Mouse (Mus musculus) liver, embryonic 16.5 days (tissue): ENCODE data around the gene Spata31d1c. TPM values are rescaled to one million over a fixed set of nuclear protein-coding genes. Genes with fewer than 3 reads are reported as not detected.
A peak's percentile ranks its signal among the peaks of the same experiment; 100 is the strongest.

ENCODE experiments used
- ATAC-seq: fragments of 200-750 bp; cut with Nextera tagmentation; 2 replicates; pipeline ENCODE4 v1.8.0; 2017; ENCODE audit warnings: low read depth, mild to moderate bottlenecking, moderate number of reproducible peaks, moderate library complexity
- H3K27ac ChIP-seq: fragments of 300-500 bp; sonication (generic); 2 replicates; pipeline ENCODE4 v1.5.1; 2014; ENCODE audit warnings: mild to moderate bottlenecking, low read length
- H3K27me3 ChIP-seq: fragments of 300-500 bp; sonication (generic); 2 replicates; pipeline ENCODE4 v1.6.1; 2014; ENCODE audit warnings: low read depth, low read length, mixed read lengths; ENCODE audit not compliant: control insufficient read depth, insufficient read depth
- H3K36me3 ChIP-seq: fragments of 300-500 bp; sonication (generic); 2 replicates; pipeline ENCODE4 v1.6.1; 2014; ENCODE audit warnings: mild to moderate bottlenecking; ENCODE audit not compliant: control insufficient read depth, insufficient read depth
- H3K4me1 ChIP-seq: fragments of 300-500 bp; sonication (generic); 2 replicates; pipeline ENCODE4 v1.6.1; 2014; ENCODE audit warnings: low read depth, low read length, mixed read lengths; ENCODE audit not compliant: control insufficient read depth
- H3K4me2 ChIP-seq: fragments of 300-500 bp; sonication (generic); 2 replicates; pipeline ENCODE4 v1.6.1; 2014; ENCODE audit warnings: low read depth, low read length, mixed read lengths
- H3K4me3 ChIP-seq: fragments of 300-500 bp; sonication (generic); 2 replicates; pipeline ENCODE4 v1.5.1; 2014; ENCODE audit warnings: low read depth, mild to moderate bottlenecking, low read length
- H3K9ac ChIP-seq: fragments of 300-500 bp; sonication (generic); 2 replicates; pipeline ENCODE4 v1.6.1; 2014; ENCODE audit warnings: low read depth, low read length
- H3K9me3 ChIP-seq: fragments of 300-500 bp; sonication (generic); replicated peaks from 2 replicates; pipeline ENCODE4 v1.6.1; 2016; ENCODE audit warnings: low read length; ENCODE audit not compliant: control insufficient read depth
- WGBS: fragments of 180-500 bp; shearing (Covaris S2); extraction: QIAGEN DNeasy Blood & Tissue Kit; methylation state at CpG from one replicate; pipeline ENCODE4 v1.1.7; 2014; ENCODE audit not compliant: insufficient replicate concordance; 5-methylcytosine and 5-hydroxymethylcytosine counted together
- polyA plus RNA-seq: library from polyadenylated mRNA; unstranded; fragments of >200 nt; fragmentation: Nextera tagmentation; extraction: Ambion mirVana; gene quantifications from 2 replicates; pipeline ENCODE4 v1.2.1, GENCODE M21; 2015

Spata31d1c gene
- polyA plus RNA-seq = not detected in 2 replicates

DNA sequence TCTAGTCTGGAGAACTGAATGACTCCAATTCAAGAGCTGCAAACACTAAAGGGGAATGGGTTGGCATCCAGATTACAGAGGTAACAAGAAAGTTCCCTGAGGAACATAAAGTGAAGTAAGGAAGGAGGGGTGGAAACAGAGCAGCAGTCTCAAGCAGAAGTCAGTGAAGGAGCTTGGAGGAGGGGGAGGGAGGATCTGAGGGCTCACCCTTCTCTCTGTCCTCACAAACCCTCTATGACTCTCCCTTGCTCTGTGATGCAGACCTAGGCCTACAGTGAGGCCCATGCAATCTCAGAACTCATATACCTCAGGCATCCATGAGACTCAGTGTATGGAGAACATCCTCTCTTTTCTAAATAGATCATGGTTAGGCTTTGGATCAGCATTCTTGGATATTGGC lies at the start of gene Spata31d1c:
TSS of gene Spata31d1c (plus strand) at position 301 of the 400 bp plus-strand sequence.
- Histone ChIP-seq H3K27ac (no peak within 1 kb of the TSS), H3K27me3 (no peaks in the 10 kb centered on the region), H3K4me3 (no peak within 1 kb of the TSS), H3K9ac (no peak within 1 kb of the TSS), H3K4me2 (no peak within 1 kb of the TSS), H3K36me3 (no peaks in the 10 kb centered on the region), H3K4me1 (no peaks in the 10 kb centered on the region), H3K9me3 (no peaks in the 10 kb centered on the region)
- no peak for ATAC-seq

DNA sequence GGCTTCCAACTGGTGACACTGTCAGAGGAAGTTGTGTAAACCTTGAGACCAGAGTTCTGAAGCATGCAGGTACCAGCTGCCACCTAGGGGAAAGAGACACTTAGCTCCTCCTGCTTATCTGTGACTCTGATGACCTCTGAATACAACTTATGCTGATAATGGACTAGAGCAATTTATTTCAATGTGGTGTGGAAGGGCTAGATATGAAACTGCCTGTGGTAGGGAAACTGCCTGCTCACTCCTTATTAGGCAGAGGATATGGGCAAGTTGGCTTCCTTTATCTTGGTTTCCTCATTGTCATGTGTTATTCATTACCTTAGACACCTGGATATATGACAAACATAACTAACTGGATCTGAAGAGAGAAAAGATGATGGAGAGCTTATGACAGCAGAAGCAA lies 44.0 kb upstream of the Spata31d1c start:
- ATAC-seq = peak; percentile 79
- H3K9ac ChIP-seq = no peak overlapping the region
- H3K4me2 ChIP-seq = no peak overlapping the region
- no peaks in the 10 kb centered on the region for H3K36me3 ChIP-seq
- H3K27me3 ChIP-seq = no peaks in the 10 kb centered on the region
- no peak overlapping the region for H3K4me3 ChIP-seq
- H3K9me3 ChIP-seq = no peaks in the 10 kb centered on the region
- H3K27ac ChIP-seq = no peak overlapping the region
- no peaks in the 10 kb centered on the region for H3K4me1 ChIP-seq

DNA sequence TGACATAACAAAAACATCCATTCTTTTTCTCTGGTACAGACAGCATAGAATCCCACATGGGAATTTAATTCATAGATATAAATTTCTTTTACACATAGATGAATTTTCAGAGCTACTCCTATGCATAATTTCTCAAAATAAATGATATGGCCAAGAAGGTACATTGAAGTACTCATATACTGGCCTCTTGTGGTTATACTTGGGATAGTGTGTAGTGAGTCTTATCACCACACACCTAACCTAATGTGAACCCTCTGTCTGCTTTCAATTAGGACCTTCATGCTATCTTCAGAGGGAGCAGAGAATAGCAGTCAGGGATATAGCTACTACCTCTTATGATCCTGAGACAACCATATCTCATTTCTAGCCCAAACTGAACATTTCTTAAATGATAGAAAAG lies 27.4 kb upstream of the Spata31d1c start:
- Histone ChIP-seq H3K9me3 (no peaks in the 10 kb centered on the region), H3K9ac (no peak overlapping the region), H3K27me3 (no peaks in the 10 kb centered on the region), H3K36me3 (no peaks in the 10 kb centered on the region), H3K4me2 (no peak overlapping the region), H3K27ac (no peak overlapping the region), H3K4me3 (no peak overlapping the region), H3K4me1 (no peaks in the 10 kb centered on the region)
- ATAC-seq = no peak

DNA sequence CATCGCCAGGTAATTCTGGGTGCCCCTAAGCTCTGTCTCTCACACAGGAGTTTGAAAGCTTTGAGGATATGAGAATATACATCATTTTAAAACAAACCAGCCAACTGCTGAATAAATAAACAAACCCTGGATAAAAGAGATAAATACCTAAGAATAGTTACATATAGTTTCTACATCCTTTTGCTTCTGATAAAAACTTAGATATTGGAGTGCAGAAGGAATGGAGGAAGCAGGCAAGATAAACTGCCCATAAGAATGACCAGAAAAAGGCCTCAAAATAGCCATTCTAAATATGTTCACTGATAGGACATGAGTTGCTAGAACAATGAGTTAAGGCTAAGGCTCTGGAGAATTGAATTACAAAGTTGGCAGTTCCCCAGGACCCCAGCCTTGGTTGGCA lies 26.1 kb upstream of the Spata31d1c start:
- Histone ChIP-seq H3K9ac (no peak overlapping the region), H3K4me1 (no peaks in the 10 kb centered on the region), H3K4me2 (no peak overlapping the region), H3K36me3 (no peaks in the 10 kb centered on the region), H3K27me3 (no peaks in the 10 kb centered on the region), H3K4me3 (no peak overlapping the region), H3K27ac (no peak overlapping the region), H3K9me3 (no peaks in the 10 kb centered on the region)
- 57% methylated on average over 1 of the region's 1 CpGs for WGBS
- ATAC-seq = no peak

DNA sequence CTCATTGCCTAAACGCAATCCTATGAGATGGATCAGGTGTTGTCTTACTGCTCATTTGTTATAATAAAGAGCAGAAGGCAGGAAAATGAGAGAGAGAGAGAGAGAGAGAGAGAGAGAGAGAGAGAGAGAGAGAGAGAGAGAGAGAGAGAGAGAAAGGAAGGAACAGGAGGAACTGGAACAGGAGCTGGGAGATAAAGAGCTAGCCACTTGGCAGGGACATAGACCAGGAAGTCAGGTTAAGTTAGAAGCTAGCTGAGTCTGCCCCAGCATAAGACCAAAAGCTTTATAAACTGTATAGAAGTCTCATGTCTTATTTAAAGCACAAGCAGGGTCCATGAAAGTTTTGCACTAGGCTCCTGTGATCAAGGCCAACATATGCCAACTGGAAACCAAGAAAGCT lies 24.9 kb upstream of the Spata31d1c start:
- Histone ChIP-seq H3K27ac (no peak overlapping the region), H3K27me3 (no peaks in the 10 kb centered on the region), H3K9me3 (no peaks in the 10 kb centered on the region), H3K4me1 (no peaks in the 10 kb centered on the region), H3K4me3 (no peak overlapping the region), H3K4me2 (no peak overlapping the region), H3K9ac (no peak overlapping the region), H3K36me3 (no peaks in the 10 kb centered on the region)
- ATAC-seq = no peak
- WGBS = 38% methylated on average over 1 of the region's 1 CpGs

DNA sequence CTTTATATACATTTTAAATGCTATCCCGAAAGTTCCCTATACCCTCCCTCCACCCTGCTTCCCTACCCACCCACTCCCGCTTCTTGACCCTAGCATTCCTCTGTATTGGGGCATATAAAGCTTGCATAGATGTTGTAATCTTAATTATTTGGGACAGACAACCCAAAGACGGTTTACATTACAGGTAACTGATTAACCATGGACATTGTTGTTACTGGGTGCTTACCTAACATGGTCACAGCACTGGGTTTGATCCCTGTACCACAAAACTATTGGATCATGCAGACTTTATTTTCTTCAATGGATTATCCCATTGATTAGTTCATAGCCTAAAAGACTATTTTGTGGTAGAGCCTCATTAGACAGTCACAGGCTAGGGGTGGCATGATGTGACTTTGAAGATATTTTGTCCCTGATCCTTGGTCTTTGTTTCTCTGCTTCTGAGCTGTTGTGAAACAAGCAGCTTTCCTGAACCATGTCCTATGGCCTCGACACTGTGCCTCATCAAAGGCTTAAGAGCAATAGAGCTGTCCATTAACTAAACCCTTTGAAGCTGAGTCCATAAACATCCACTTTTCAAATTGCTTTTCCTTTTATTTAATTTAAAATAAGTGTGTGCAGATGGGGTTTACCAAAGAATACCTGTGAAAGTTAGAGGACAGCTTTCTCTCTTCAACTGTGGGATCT lies 21.7 kb upstream of the Spata31d1c start:
- peak overlapping the region; percentile 55; the same call in 1 of the 2 replicates for H3K27ac ChIP-seq
- H3K27me3 ChIP-seq = no peaks in the 10 kb centered on the region
- H3K4me3 ChIP-seq = no peak overlapping the region
- H3K9me3 ChIP-seq = no peaks in the 10 kb centered on the region
- 44% methylated on average over 4 of the region's 4 CpGs for WGBS
- no peak overlapping the region for H3K4me2 ChIP-seq
- no peak overlapping the region for H3K9ac ChIP-seq
- peak; percentile 89 for ATAC-seq
- no peaks in the 10 kb centered on the region for H3K4me1 ChIP-seq
- no peaks in the 10 kb centered on the region for H3K36me3 ChIP-seq

DNA sequence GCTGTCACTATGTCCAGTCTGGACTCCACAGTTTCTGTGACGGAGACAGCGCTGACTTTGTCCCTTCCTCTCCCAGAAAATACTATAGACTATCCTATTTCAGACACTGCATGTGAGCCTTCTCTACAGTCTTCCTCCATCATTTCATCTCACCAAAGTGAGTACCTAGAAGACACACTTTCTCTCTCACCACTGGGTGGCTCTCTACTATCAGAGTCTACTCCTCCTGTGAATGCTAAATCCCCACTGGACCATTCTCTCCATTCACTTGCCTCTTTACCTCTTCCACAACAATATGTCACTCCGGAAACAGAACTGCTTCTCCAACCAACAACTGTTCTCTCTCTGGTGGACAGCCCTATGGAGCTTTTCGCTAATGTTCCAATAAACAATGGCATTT lies 2.2 kb downstream of the Spata31d1c start:
- no peak overlapping the region for H3K9ac ChIP-seq
- no peak overlapping the region for H3K27ac ChIP-seq
- H3K4me2 ChIP-seq = no peak overlapping the region
- 52% methylated on average over 4 of the region's 4 CpGs for WGBS
- no peaks in the 10 kb centered on the region for H3K4me1 ChIP-seq
- H3K27me3 ChIP-seq = no peaks in the 10 kb centered on the region
- H3K36me3 ChIP-seq = no peaks in the 10 kb centered on the region
- no peaks in the 10 kb centered on the region for H3K9me3 ChIP-seq
- no peak overlapping the region for H3K4me3 ChIP-seq
- ATAC-seq = no peak

DNA sequence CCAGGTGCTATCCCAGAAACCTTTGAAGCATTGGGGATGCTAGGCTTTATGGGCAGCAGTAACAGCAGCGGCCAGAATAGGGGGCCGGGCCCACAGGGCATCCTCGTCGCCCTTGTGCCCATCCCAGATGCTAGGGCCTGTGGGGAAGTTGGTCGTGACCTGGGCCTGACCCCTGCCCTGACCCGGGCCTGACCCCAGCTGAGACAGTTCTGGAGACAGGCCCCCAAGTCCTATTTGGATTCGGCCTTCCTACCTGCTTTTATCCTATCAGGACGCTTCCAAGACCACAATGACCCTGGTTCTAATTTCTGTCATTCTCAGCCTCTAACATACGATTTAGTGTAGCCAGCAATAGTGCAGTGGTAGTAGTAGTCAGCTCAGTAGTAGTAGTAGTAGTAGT lies 19.8 kb downstream of the Spata31d1c start, which contains the start of gene Prss47:
TSS of gene Prss47 (minus strand) at position 101 of the 400 bp plus-strand sequence.
- Histone ChIP-seq H3K4me2 (no peak within 1 kb of the TSS), H3K27me3 (no peaks in the 10 kb centered on the region), H3K9ac (no peak within 1 kb of the TSS), H3K4me3 (no peak within 1 kb of the TSS), H3K27ac (no peak within 1 kb of the TSS), H3K36me3 (no peaks in the 10 kb centered on the region), H3K9me3 (no peaks in the 10 kb centered on the region), H3K4me1 (no peaks in the 10 kb centered on the region)
- no peak for ATAC-seq
- WGBS = 67% methylated on average over 9 of the region's 9 CpGs

DNA sequence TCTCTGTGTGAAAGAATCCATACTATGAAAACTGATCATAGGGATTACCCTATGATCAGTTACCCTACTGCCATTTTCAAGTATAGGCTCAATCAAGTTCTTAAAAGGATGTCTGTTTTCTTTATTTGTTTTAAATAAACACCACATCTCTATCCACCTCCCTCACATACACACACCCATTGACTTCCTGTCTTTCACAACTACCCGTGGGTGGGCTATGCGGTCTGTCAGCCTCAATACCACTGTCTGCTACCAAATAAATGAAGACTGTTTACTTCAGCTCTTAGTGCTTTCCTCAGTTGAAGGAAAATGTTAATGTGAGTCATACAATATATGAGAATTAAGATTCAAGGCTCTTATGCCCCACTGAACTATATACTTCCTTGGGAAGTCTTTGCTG lies 37.1 kb downstream of the Spata31d1c start:
- Histone ChIP-seq H3K9me3 (no peaks in the 10 kb centered on the region), H3K4me1 (no peaks in the 10 kb centered on the region), H3K4me3 (no peak overlapping the region), H3K27me3 (no peaks in the 10 kb centered on the region), H3K27ac (no peak overlapping the region), H3K9ac (no peak overlapping the region), H3K36me3 (peaks cover 15% of the 10 kb centered on the region), H3K4me2 (no peak overlapping the region)
- WGBS = 62% methylated on average over 2 of the region's 2 CpGs
- ATAC-seq = no peak
